15 mouse cellular contexts compared by ENCODE assay signal in genomic region chr16:73719691-73720090, GRCm38 (mm10).
"Had no signal": no experiment of that assay in that cellular context is flagged by ENCODE, and none has a peak within 500 bp of the region (broad histone marks: within the 10 kb centered on the region; RNA-seq: fewer than 3 reads in every experiment).

No protein-coding gene starts in this region.

- DNase-seq: kidney, adult 2 months; kidney, postnatal 14 days; liver; liver, embryonic 13.5 days; liver, postnatal 0 days; right cerebral cortex, adult 18-20 months; right cerebral cortex, postnatal 25 days; thymus, adult 18-20 months; thymus, postnatal 14 days had no signal

- H3K4me2 ChIP-seq: kidney, embryonic 15.5 days; limb, embryonic 12.5 days; liver, embryonic 13.5 days; midbrain, embryonic 12.5 days; neural tube, embryonic 13.5 days had no signal

- H3K36me3 ChIP-seq: kidney, embryonic 15.5 days; limb, embryonic 12.5 days; liver, embryonic 13.5 days; midbrain, embryonic 12.5 days; neural tube, embryonic 13.5 days had no signal

- H3K27ac ChIP-seq: kidney, embryonic 15.5 days; left cerebral cortex, adult 2 months; limb, embryonic 12.5 days; liver, embryonic 13.5 days; midbrain, embryonic 12.5 days; neural tube, embryonic 13.5 days had no signal

- H3K9ac ChIP-seq: kidney, embryonic 15.5 days; limb, embryonic 12.5 days; liver, embryonic 13.5 days; liver, postnatal 0 days; midbrain, embryonic 12.5 days; neural tube, embryonic 13.5 days had no signal

- H3K4me1 ChIP-seq: kidney, embryonic 15.5 days; limb, embryonic 12.5 days; liver, embryonic 13.5 days; midbrain, embryonic 12.5 days; neural tube, embryonic 13.5 days had no signal

- H3K4me3 ChIP-seq: kidney, embryonic 15.5 days; left cerebral cortex, adult 2 months; limb, embryonic 12.5 days; liver, embryonic 13.5 days; midbrain, embryonic 12.5 days; neural tube, embryonic 13.5 days had no signal

- H3K9me3 ChIP-seq: kidney, embryonic 15.5 days; limb, embryonic 12.5 days; liver, embryonic 13.5 days; midbrain, embryonic 12.5 days; neural tube, embryonic 13.5 days had no signal

- ATAC-seq: intestine, embryonic 16.5 days; liver, postnatal 0 days had no signal

- H3K27me3 ChIP-seq: kidney, embryonic 15.5 days; limb, embryonic 12.5 days; liver, embryonic 13.5 days; midbrain, embryonic 12.5 days; neural tube, embryonic 13.5 days had no signal
